Mouse (Mus musculus) CH12.LX (cell line): ENCODE measurements around the gene Cacna2d4. TPM values are rescaled to one million over a fixed set of nuclear protein-coding genes. Genes with fewer than 3 reads are reported as not detected.

Experiments used
- DNase-seq: peaks from one replicate; pipeline ENCODE4 v3.0.0-alpha.2; 2013; ENCODE audit errors: extremely low read depth
- H3K27ac ChIP-seq: 2 replicates; pipeline ENCODE4 v1.5.1; 2012; ENCODE audit warnings: low read depth, mild to moderate bottlenecking, control low read depth, moderate library complexity; ENCODE audit not compliant: insufficient read depth
- H3K27me3 ChIP-seq: replicated peaks from 2 replicates; pipeline ENCODE3; 2012; ENCODE audit warnings: inconsistent platforms
- H3K36me3 ChIP-seq, 2 experiments: replicated peaks in 1 of 2; 2 replicates each; pipeline versions ENCODE3 to v1.6.1; 2012; ENCODE audit warnings: inconsistent platforms in 1 of 2, low read length in 1 of 2, mild to moderate bottlenecking in 1 of 2, mixed read lengths in 1 of 2, moderate library complexity in 1 of 2; ENCODE audit not compliant: control insufficient read depth in 1 of 2, insufficient read depth in 1 of 2
- H3K4me1 ChIP-seq, 2 experiments: 2 replicates each; pipeline ENCODE4 v1.6.1; 2012; ENCODE audit warnings: inconsistent platforms in 1 of 2, moderate library complexity in 1 of 2; ENCODE audit not compliant: insufficient read depth in 2 of 2, control insufficient read depth in 1 of 2
- H3K4me2 ChIP-seq: 2 replicates; pipeline ENCODE4 v1.6.1; 2012; ENCODE audit warnings: low read depth, mild to moderate bottlenecking, control low read depth; ENCODE audit not compliant: poor library complexity, insufficient read depth, severe bottlenecking
- H3K4me3 ChIP-seq, 3 experiments: fragments of 150-350 bp in 1 of 3; sonication (generic) in 1 of 3; replicated peaks in 1 of 3; 2 replicates each; pipeline versions ENCODE3 to v1.5.1; 2011 to 2012; ENCODE audit warnings: low read depth in 2 of 3, low read length in 2 of 3, mild to moderate bottlenecking in 2 of 3, moderate library complexity in 2 of 3, control low read depth in 1 of 3, improper control_type of control experiment in 1 of 3, inconsistent platforms in 1 of 3, mixed read lengths in 1 of 3; ENCODE audit not compliant: poor library complexity in 1 of 3
- H3K79me2 ChIP-seq: replicated peaks from 2 replicates; pipeline ENCODE4 v1.6.1; 2012; ENCODE audit warnings: mild to moderate bottlenecking, moderate library complexity; ENCODE audit not compliant: control insufficient read depth, poor library complexity, insufficient read depth, severe bottlenecking; ENCODE audit errors: extremely low read depth
- H3K9ac ChIP-seq: 2 replicates; pipeline ENCODE4 v1.6.1; 2012; ENCODE audit warnings: low read depth, mild to moderate bottlenecking, control low read depth, moderate library complexity; ENCODE audit not compliant: insufficient read depth
- H3K9me3 ChIP-seq: replicated peaks from 2 replicates; pipeline ENCODE3; 2012; ENCODE audit warnings: low read length, inconsistent platforms, mixed read lengths
- BHLHE40 ChIP-seq: IDR thresholded peaks from 2 replicates; pipeline ENCODE4 v1.6.1; 2011; ENCODE audit warnings: mild to moderate bottlenecking, low read depth, low read length, improper control_type of control experiment
- CHD1 ChIP-seq: IDR thresholded peaks from 2 replicates; pipeline ENCODE4 v1.6.1; 2012; ENCODE audit warnings: low read depth, low read length, improper control_type of control experiment, inconsistent platforms
- CHD2 ChIP-seq: IDR thresholded peaks from 2 replicates; pipeline ENCODE4 v1.6.1; 2011; ENCODE audit warnings: low read length, improper control_type of control experiment
- CTCF ChIP-seq, 2 experiments: IDR thresholded peaks in 1 of 2; conservative IDR thresholded peaks in 1 of 2; 2 replicates each; pipeline ENCODE4 v1.5.1; 2011 to 2012; ENCODE audit warnings: low read depth in 2 of 2, low read length in 2 of 2, improper control_type of control experiment in 1 of 2, inconsistent platforms in 1 of 2, mild to moderate bottlenecking in 1 of 2, moderate library complexity in 1 of 2
- ELF1 ChIP-seq: IDR thresholded peaks from 2 replicates; pipeline ENCODE4 v1.6.1; 2014; ENCODE audit warnings: low read depth, mild to moderate bottlenecking, inconsistent platforms, low read length, improper control_type of control experiment
- EP300 ChIP-seq: IDR thresholded peaks from 2 replicates; pipeline ENCODE4 v1.6.1; 2011; ENCODE audit warnings: low read length, improper control_type of control experiment
- GABPA ChIP-seq: IDR thresholded peaks from 2 replicates; pipeline ENCODE4 v1.6.1; 2012; ENCODE audit warnings: low read depth, low read length, improper control_type of control experiment, inconsistent platforms; ENCODE audit not compliant: insufficient replicate concordance
- HCFC1 ChIP-seq: IDR thresholded peaks from 2 replicates; pipeline ENCODE4 v1.6.1; 2012; ENCODE audit warnings: low read depth, mild to moderate bottlenecking, inconsistent platforms, low read length, improper control_type of control experiment
- IRF4 ChIP-seq: IDR thresholded peaks from 2 replicates; pipeline ENCODE4 v1.6.1; 2014; ENCODE audit warnings: low read depth, mild to moderate bottlenecking, inconsistent platforms, low read length, improper control_type of control experiment
- JUN ChIP-seq: IDR thresholded peaks from 2 replicates; pipeline ENCODE4 v1.6.1; 2011; ENCODE audit warnings: low read depth, mild to moderate bottlenecking, low read length, improper control_type of control experiment, moderate library complexity; ENCODE audit not compliant: insufficient read depth
- JUND ChIP-seq: conservative IDR thresholded peaks from 2 replicates; pipeline ENCODE4 v1.6.1; 2011; ENCODE audit warnings: low read depth, low read length, improper control_type of control experiment
- KAT2A ChIP-seq: IDR thresholded peaks from 2 replicates; pipeline ENCODE4 v1.6.1; 2012; ENCODE audit warnings: low read length, improper control_type of control experiment, inconsistent platforms; ENCODE audit not compliant: insufficient replicate concordance
- MAZ ChIP-seq: IDR thresholded peaks from 2 replicates; pipeline ENCODE4 v1.6.1; 2012; ENCODE audit warnings: low read depth, mild to moderate bottlenecking, inconsistent platforms, low read length, improper control_type of control experiment, moderate library complexity
- MEF2A ChIP-seq: IDR thresholded peaks from 2 replicates; pipeline ENCODE4 v1.6.1; 2014; ENCODE audit warnings: low read depth, mild to moderate bottlenecking, inconsistent platforms, low read length, improper control_type of control experiment, borderline replicate concordance
- MXI1 ChIP-seq: IDR thresholded peaks from 2 replicates; pipeline ENCODE4 v1.6.1; 2011; ENCODE audit warnings: mild to moderate bottlenecking, low read depth, low read length, improper control_type of control experiment
- NELFE ChIP-seq: IDR thresholded peaks from 2 replicates; pipeline ENCODE4 v1.6.1; 2011; ENCODE audit warnings: low read depth, low read length, improper control_type of control experiment
- NRF1 ChIP-seq: IDR thresholded peaks from 2 replicates; pipeline ENCODE4 v1.6.1; 2014; ENCODE audit warnings: low read depth, mild to moderate bottlenecking, inconsistent platforms, low read length, improper control_type of control experiment, moderate library complexity
- SIN3A ChIP-seq: IDR thresholded peaks from 2 replicates; pipeline ENCODE4 v1.6.1; 2012; ENCODE audit warnings: low read length, improper control_type of control experiment, inconsistent platforms
- TBP ChIP-seq: conservative IDR thresholded peaks from 2 replicates; pipeline ENCODE4 v1.6.1; 2011; ENCODE audit warnings: low read depth, low read length, improper control_type of control experiment
- TCF12 ChIP-seq: IDR thresholded peaks from 2 replicates; pipeline ENCODE4 v1.6.1; 2014; ENCODE audit warnings: low read depth, mild to moderate bottlenecking, inconsistent platforms, low read length, improper control_type of control experiment
- ZKSCAN1 ChIP-seq: IDR thresholded peaks from 2 replicates; pipeline ENCODE4 v1.6.1; 2012; ENCODE audit warnings: low read depth, inconsistent platforms, low read length, improper control_type of control experiment, borderline replicate concordance
- ZMIZ1 ChIP-seq: IDR thresholded peaks from 2 replicates; pipeline ENCODE4 v1.6.1; 2012; ENCODE audit warnings: low read depth, mild to moderate bottlenecking, inconsistent platforms, low read length, improper control_type of control experiment
- dilution Hi-C: fragments of 300-500 bp; cut with MboI; formaldehyde crosslinking; loops from 2 replicates; pipeline ENCODE4 v1.14.3; 2020; ENCODE audit warnings: low sequenced_read_pairs; ENCODE audit not compliant: extremely low pct_unique_long_range_greater_than_20kb, extremely low pct_ligation_motif_present
- in situ Hi-C: fragments of 300-500 bp; cut with MboI; formaldehyde crosslinking; loops from 3 replicates; pipeline ENCODE4 v1.14.3; 2019; ENCODE audit warnings: low sequenced_read_pairs, low pct_ligation_motif_present, low pct_unique_long_range_greater_than_20kb, mixed read lengths
- polyA plus RNA-seq: library from polyadenylated mRNA; unstranded; fragments of >175 nt; gene quantifications from 2 replicates; pipeline ENCODE4 v1.2.1, GENCODE M21; 2012; ENCODE audit warnings: low read depth; ENCODE audit not compliant: insufficient read length
- total RNA-seq, 2 experiments: library from RNA; depleted of rRNA; stranded (reverse); fragments of 300-350 nt in 1 of 2; fragments of >200 nt in 1 of 2; gene quantifications; 2 replicates each; pipeline ENCODE4 v1.2.3; 2012 to 2014

Cacna2d4 gene
- total and polyA plus RNA-seq, 3 experiments = 0.08 to 0.64 (median 0.44) TPM

DNA sequence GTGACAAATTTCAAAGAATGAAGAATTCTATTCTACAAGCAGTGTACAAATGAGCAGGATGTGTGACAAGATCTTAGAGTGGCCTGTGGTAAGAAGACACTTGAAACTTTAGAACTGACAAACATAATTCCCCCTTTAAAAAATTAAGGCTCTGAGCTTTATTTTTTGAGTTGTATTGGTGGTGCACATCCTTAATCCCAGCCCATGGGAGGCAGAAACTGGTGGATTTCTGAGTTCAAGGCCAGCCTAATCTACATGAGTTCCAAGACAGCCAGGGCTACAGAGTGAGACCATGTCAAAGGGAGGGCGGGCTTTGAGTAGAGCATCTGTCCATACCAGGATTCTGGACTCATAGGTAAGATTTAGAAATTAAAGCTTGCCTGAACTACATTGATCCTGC, 150.5 kb downstream of the Cacna2d4 start:
- no peak for TF ChIP-seq HCFC1
- H3K9me3 ChIP-seq = no peaks in the 10 kb centered on the region
- peak overlapping the region; percentile 94 for H3K4me2 ChIP-seq
- in situ Hi-C loops (no loop called here), dilution Hi-C loops (no loop called here)
- no peaks in the 10 kb centered on the region for H3K27me3 ChIP-seq
- H3K27ac ChIP-seq = no peak overlapping the region
- peaks cover 44% of the 10 kb centered on the region for H3K79me2 ChIP-seq
- H3K4me1 ChIP-seq = peaks cover 0 to 23% of the 10 kb centered on the region in 2 experiments; a peak in 2 of 4 replicates
- H3K36me3 ChIP-seq = peaks cover 0 to 16% of the 10 kb centered on the region in 2 experiments
- peak overlapping the region in 1 of 3 experiments; percentile 83 for H3K4me3 ChIP-seq
- no peak for DNase-seq
- peak overlapping the region; percentile 91 for H3K9ac ChIP-seq

DNA sequence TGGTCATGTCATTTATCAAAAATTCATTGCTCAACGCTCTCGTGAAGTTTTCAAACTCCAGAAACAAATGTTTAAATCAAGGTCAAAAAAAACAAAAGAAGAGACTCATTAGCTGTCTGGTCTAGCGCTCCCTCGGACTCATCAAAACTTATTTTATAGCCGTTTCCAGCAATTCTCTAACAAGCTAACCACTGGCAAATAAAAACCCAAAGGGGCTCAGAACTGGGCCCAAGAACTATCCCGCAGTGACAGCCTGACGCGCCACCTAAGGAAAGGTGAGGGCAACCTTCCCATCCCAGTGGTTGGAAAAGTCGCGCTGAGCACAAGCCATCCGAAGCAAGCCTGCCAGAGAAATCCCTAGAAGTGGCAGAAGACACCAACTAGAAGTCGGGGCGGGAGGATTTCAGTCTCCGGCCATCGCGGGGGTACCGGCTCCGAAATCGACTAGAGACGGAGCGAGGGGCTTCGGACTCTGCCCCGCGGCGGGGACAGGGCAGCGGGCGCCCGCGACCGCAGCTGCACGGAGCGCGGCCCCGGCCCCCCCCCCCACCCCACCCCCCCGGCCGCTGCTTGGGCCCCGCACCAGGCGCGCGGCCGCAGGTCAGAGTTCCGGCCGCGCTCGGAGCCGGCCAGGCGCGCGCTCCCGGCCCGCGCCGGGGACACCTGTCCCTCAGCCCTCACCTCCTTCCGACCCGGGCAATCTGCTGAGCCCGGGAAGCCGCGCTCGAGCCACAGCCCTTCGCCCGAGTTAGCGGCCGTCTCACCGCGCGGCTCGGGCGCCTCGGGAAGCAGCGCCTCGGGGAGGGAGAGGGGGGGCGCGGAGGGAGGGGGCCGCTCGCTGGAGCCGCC, 151.7 kb downstream of the Cacna2d4 start:
- no peak for DNase-seq
- Histone ChIP-seq H3K4me1 (peaks cover 0 to 23% of the 10 kb centered on the region in 2 experiments; a peak in 2 of 4 replicates), H3K79me2 (peaks cover 36% of the 10 kb centered on the region), H3K27ac (peak overlapping the region; percentile 42; the same call in 1 of the 2 replicates), H3K27me3 (no peaks in the 10 kb centered on the region), H3K36me3 (peaks cover 0 to 14% of the 10 kb centered on the region in 2 experiments), H3K9me3 (no peaks in the 10 kb centered on the region), H3K9ac (peak overlapping the region; percentile 91)
- in situ Hi-C loops = no loop called here
- TF ChIP-seq MAZ = 0 out of 2 replicates have a peak, but pooled peaks have one; percentile 18
- TF ChIP-seq MXI1 = 0 out of 2 replicates have a peak, but pooled peaks have one; percentile 4
- TF ChIP-seq MEF2A = no peak
- TF ChIP-seq, all 38 proteins: peak for 2
- Histone ChIP-seq H3K4me2 (peak overlapping the region; percentile 19), H3K4me3 (peak overlapping the region; percentile 67 to 92 (median 83))
- dilution Hi-C loops = no loop called here

DNA sequence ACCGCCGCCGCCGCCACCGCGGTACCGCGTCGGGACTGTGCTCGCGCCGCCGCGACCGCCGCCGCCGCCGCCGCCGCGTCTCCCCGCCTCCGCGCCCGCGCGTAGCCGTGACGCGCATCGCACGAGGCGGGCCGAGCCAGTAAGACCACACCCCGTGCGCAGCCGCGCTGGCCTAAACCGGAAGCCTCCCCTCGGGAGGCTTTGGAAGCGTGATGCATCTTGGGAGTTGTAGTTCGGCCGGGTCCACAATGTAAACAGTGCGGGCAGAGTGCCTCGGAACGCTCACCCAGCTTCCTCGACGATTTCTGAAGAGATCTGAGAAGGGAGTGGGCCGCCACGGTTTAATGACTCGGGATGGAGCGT, 152.3 kb downstream of the Cacna2d4 start:
- Histone ChIP-seq H3K27me3 (no peaks in the 10 kb centered on the region), H3K27ac (no peak overlapping the region), H3K9me3 (no peaks in the 10 kb centered on the region), H3K4me3 (peak overlapping the region; percentile 81 to 92 (median 83)), H3K4me1 (peaks cover 0 to 23% of the 10 kb centered on the region in 2 experiments; a peak in 2 of 4 replicates), H3K9ac (peak overlapping the region; percentile 93), H3K4me2 (peak overlapping the region; percentile 99; the same call in 1 of the 2 replicates), H3K79me2 (peaks cover 34% of the 10 kb centered on the region), H3K36me3 (peaks cover 0 to 13% of the 10 kb centered on the region in 2 experiments)
- dilution Hi-C loops = no loop called here
- peak; percentile 96 for DNase-seq
- in situ Hi-C loops = no loop called here
- TF ChIP-seq ZKSCAN1 (no peak), CHD2 (peak; percentile 48; the same call in 1 of the 2 replicates), ELF1 (peak; percentile 100), JUND (no peak), GABPA (peak; percentile 63; the same call in 1 of the 2 replicates), HCFC1 (peak; percentile 95), CHD1 (no peak), SIN3A (peak; percentile 93), TBP (0 out of 2 replicates have a peak, but pooled peaks have one; percentile 28), CTCF (conservative IDR thresholded peaks at IDR 0.05 in 1 of 2, IDR thresholded peaks at IDR 0.05 in 1 of 2; ENCODE audit: low read depth in 2 of 2, low read length in 2 of 2) (no peak), NRF1 (peak; percentile 98), MXI1 (peak; percentile 75; the same call in 1 of the 2 replicates), NELFE (no peak), TCF12 (peak; percentile 90), IRF4 (peak; percentile 64), MAZ (no peak), BHLHE40 (peak; percentile 70), JUN (no peak), EP300 (no peak), MEF2A (peak; percentile 40; the same call in 1 of the 2 replicates), KAT2A (peak; percentile 93; the same call in 1 of the 2 replicates), ZMIZ1 (no peak)
